Mouse (Mus musculus) hindbrain, embryonic 14.5 days (tissue): ENCODE measurements at regions not wholly inside any gene's neighbourhood (a gene's known extent, or its start where the extent isn't known, plus 50 kb on each side); places are given as distances from the start of the nearest gene placed in this dataset.
"Not testable (repeated sequence)": the region's sequence is repeated elsewhere in the genome, so short reads cannot be mapped to it uniquely, and the experiment has no call there.

Experiments used
- ATAC-seq: fragments of 200-750 bp; cut with Nextera tagmentation; 2 replicates; pipeline ENCODE4 v1.8.0; 2017; ENCODE audit warnings: moderate number of reproducible peaks, mild to moderate bottlenecking, moderate TSS enrichment, moderate library complexity; ENCODE audit not compliant: low FRiP score
- DNase-seq: peaks from one replicate; pipeline ENCODE4 v3.0.0-alpha.2; 2015; ENCODE audit warnings: low spot score
- H3K27ac ChIP-seq: fragments of 300-500 bp; sonication (generic); 2 replicates; pipeline ENCODE4 v1.5.1; 2014; ENCODE audit warnings: mild to moderate bottlenecking, moderate library complexity
- H3K27me3 ChIP-seq: fragments of 300-500 bp; sonication (generic); 2 replicates; pipeline ENCODE4 v1.6.1; 2014; ENCODE audit warnings: mild to moderate bottlenecking, low read length, mixed read lengths; ENCODE audit not compliant: control insufficient read depth, insufficient read depth
- H3K36me3 ChIP-seq: fragments of 300-500 bp; sonication (generic); replicated peaks from 2 replicates; pipeline ENCODE4 v1.6.1; 2014; ENCODE audit not compliant: control insufficient read depth, insufficient read depth
- H3K4me1 ChIP-seq: fragments of 300-500 bp; sonication (generic); replicated peaks from 2 replicates; pipeline ENCODE4 v1.6.1; 2014; ENCODE audit warnings: antibody characterized with exemption, low read length, mixed read lengths; ENCODE audit not compliant: control insufficient read depth, insufficient read depth
- H3K4me2 ChIP-seq: fragments of 300-500 bp; sonication (generic); replicated peaks from 2 replicates; pipeline ENCODE4 v1.6.1; 2014; ENCODE audit warnings: mild to moderate bottlenecking, moderate library complexity
- H3K4me3 ChIP-seq: fragments of 300-500 bp; sonication (generic); replicated peaks from 2 replicates; pipeline ENCODE4 v1.5.1; 2014; ENCODE audit warnings: mild to moderate bottlenecking, low read length
- H3K9ac ChIP-seq: fragments of 300-500 bp; sonication (generic); 2 replicates; pipeline ENCODE4 v1.6.1; 2014
- H3K9me3 ChIP-seq: fragments of 300-500 bp; sonication (generic); 2 replicates; pipeline ENCODE4 v1.6.1; 2016; ENCODE audit warnings: low read length; ENCODE audit not compliant: control insufficient read depth
- WGBS: fragments of 180-500 bp; shearing (Covaris S2); extraction: QIAGEN DNeasy Blood & Tissue Kit; methylation state at CpG from one replicate; pipeline ENCODE4 v1.1.7; 2014; 5-methylcytosine and 5-hydroxymethylcytosine counted together

DNA sequence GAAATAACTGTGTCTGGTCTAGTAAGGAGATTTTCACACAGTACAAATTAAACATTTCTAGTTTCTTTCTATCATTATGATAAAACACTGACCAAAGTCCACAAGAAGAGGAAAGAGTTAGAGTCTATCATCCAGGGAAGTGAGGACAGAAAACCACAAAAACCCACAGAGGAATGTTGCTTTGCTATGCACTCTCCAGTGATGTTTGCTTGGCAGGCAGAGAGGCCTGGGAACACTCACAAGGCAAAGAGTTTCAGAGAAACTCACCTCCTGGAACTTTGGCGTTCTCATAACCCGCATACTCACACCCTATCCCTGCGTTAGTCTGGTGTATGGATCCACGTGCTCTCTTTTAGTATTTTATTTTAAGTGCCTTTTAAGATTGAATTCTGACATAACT lies 127.2 kb upstream of the Thsd7a start:
- DNase-seq (no peak), ATAC-seq (no peak)
- WGBS = 46% methylated on average over 4 of the region's 4 CpGs
- H3K27ac ChIP-seq = no peak overlapping the region
- H3K4me2 ChIP-seq = no peak overlapping the region
- no peaks in the 10 kb centered on the region for H3K9me3 ChIP-seq
- H3K36me3 ChIP-seq = no peaks in the 10 kb centered on the region
- H3K4me1 ChIP-seq = no peaks in the 10 kb centered on the region
- no peak overlapping the region for H3K9ac ChIP-seq
- no peaks in the 10 kb centered on the region for H3K27me3 ChIP-seq
- no peak overlapping the region for H3K4me3 ChIP-seq

DNA sequence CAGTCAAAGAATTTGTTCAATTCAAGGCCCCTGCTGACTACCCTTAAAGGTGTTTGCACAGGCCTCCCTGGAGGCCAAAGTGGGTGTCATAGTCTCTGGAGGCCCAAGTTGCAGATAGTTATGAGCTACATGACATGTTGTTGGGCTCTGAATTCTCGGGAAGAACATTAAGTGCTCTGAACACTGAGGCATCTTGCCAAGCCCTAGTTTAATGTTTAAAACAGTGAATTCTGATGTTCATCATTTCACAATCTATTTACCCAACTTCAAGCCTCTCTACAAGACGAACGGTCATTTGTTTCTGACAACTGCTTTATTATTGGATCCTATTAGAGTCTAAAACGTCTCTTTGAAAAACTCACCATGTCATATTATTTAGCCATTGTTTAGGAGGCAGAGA lies 119.0 kb upstream of the Thsd7a start:
- Histone ChIP-seq H3K9ac (no peak overlapping the region), H3K27me3 (no peaks in the 10 kb centered on the region), H3K36me3 (no peaks in the 10 kb centered on the region), H3K4me2 (no peak overlapping the region), H3K4me1 (no peaks in the 10 kb centered on the region), H3K27ac (no peak overlapping the region), H3K9me3 (no peaks in the 10 kb centered on the region), H3K4me3 (no peak overlapping the region)
- ATAC-seq (no peak), DNase-seq (no peak)
- 88% methylated on average over 4 of the region's 4 CpGs for WGBS

DNA sequence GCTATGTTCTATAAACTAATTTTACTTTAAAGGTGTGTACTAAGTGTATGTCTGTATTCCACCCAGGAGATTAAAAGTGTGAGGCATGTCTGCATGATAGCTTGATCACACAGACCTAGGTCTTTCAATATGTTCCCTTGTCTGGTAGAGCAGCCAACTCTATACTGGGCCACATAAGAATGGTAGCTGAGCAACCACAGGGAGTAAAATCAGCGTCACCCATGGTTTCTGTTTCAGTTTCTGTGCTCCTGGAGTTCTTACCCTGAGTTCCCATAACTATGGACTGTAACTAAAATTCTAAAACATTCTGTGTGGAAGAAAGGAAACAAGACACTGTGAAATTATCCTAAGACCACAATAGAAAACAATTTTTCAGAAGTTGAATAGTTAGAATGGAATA lies 102.8 kb upstream of the Thsd7a start:
- DNase-seq (no peak), ATAC-seq (no peak)
- Histone ChIP-seq H3K9ac (no peak overlapping the region), H3K36me3 (no peaks in the 10 kb centered on the region), H3K4me3 (no peak overlapping the region), H3K27me3 (no peaks in the 10 kb centered on the region), H3K4me1 (no peaks in the 10 kb centered on the region), H3K9me3 (no peaks in the 10 kb centered on the region), H3K27ac (no peak overlapping the region), H3K4me2 (no peak overlapping the region)
- WGBS = 81% methylated on average over 1 of the region's 1 CpGs

DNA sequence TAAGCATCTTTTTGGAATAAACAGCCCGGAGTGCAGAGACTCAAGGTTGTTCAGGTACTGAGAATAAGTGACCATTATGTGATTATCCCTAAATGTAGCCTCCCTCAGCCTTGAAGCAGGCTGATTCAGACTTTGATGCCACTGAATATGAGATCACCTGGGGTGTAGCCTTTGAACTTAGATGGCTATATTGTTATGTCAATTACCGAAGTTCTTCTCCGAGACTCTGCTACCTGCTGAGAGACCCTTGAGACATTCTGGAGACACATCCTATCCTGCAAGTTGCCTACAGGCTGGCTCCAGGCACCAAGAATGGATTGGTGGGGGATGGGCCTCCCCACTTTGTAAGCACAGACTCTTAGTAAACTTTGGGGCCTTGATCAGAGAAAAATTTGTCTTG lies 85.9 kb upstream of the Thsd7a start:
- not testable (repeated sequence) for H3K9me3 ChIP-seq, H3K4me2 ChIP-seq, DNase-seq, H3K9ac ChIP-seq, H3K4me1 ChIP-seq, H3K27me3 ChIP-seq, H3K4me3 ChIP-seq, H3K36me3 ChIP-seq, H3K27ac ChIP-seq, ATAC-seq
- 57% methylated on average over 3 of the region's 3 CpGs for WGBS

DNA sequence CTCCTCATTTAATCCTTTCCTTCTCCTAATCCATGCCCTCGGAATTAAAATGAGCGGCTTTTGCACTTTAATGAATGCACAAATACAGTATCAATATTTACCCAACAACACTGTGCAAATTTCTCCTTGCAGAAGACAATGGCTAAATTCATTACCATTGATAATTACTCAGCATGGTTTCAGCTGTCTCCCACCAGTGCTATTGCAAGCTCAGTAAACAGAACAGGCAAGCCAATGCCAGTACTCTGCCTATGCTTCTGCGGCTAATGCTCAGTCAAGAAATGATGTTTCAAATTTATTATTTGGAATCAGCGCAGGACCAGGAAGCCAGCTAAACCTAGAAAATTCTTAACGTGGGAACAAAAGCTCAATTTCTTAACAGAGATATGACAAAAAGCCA lies 84.1 kb upstream of the Thsd7a start:
- H3K27ac ChIP-seq = no peak overlapping the region
- peak; percentile 79 for ATAC-seq
- no peaks in the 10 kb centered on the region for H3K27me3 ChIP-seq
- no peak overlapping the region for H3K4me3 ChIP-seq
- no peaks in the 10 kb centered on the region for H3K9me3 ChIP-seq
- no peaks in the 10 kb centered on the region for H3K36me3 ChIP-seq
- peaks cover 5% of the 10 kb centered on the region for H3K4me1 ChIP-seq
- H3K4me2 ChIP-seq = no peak overlapping the region
- DNase-seq = peak; percentile 36
- no peak overlapping the region for H3K9ac ChIP-seq
- WGBS = 36% methylated on average over 5 of the region's 5 CpGs

DNA sequence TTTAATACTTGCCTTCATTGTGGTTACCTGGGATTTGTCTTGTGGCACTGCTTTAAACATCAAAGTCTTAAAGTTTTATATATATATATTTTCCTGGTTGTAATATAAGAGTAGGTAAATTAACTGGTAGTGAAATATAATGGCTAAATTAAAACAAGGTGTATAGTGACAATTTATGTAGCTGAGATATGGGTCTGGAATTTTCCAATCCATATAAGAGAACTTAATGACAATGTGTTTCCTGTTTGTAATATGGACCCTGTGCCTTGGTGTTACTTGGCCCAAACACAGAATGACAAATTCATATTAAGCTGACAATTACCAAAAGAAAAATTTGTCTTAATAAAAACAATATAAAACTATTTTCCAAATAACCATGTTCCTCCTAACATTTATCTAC lies 82.7 kb upstream of the Thsd7a start:
- Histone ChIP-seq H3K9me3 (no peaks in the 10 kb centered on the region), H3K36me3 (no peaks in the 10 kb centered on the region), H3K27me3 (no peaks in the 10 kb centered on the region), H3K27ac (no peak overlapping the region), H3K4me3 (no peak overlapping the region), H3K4me2 (no peak overlapping the region), H3K4me1 (peaks cover 5% of the 10 kb centered on the region), H3K9ac (no peak overlapping the region)
- no peak for DNase-seq
- ATAC-seq = no peak

DNA sequence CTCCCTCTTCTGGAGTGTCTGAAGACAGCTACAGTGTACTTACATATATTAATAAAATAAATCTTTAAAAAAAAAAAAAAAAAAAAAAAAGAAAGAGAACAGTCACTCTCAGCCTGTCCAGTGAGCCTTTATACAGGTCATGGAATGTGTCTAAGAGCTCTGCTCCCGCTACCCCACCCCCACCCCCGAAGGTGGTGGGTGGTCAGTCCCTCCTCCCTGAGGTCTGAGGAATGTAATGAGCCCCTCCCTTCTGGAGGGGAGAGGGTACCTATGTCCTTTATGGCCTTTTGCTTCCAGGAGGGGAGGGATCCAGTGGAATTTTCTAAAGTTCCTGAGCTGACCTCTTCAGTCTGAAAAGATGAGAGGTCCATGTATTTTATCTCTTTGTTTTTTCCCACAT lies 82.3 kb upstream of the Thsd7a start:
- H3K4me1 ChIP-seq = peaks cover 5% of the 10 kb centered on the region
- H3K4me2 ChIP-seq = no peak overlapping the region
- no peaks in the 10 kb centered on the region for H3K9me3 ChIP-seq
- ATAC-seq (no peak), DNase-seq (no peak)
- no peak overlapping the region for H3K4me3 ChIP-seq
- H3K27me3 ChIP-seq = no peaks in the 10 kb centered on the region
- 86% methylated on average over 2 of the region's 2 CpGs for WGBS
- H3K9ac ChIP-seq = no peak overlapping the region
- H3K27ac ChIP-seq = no peak overlapping the region
- no peaks in the 10 kb centered on the region for H3K36me3 ChIP-seq

DNA sequence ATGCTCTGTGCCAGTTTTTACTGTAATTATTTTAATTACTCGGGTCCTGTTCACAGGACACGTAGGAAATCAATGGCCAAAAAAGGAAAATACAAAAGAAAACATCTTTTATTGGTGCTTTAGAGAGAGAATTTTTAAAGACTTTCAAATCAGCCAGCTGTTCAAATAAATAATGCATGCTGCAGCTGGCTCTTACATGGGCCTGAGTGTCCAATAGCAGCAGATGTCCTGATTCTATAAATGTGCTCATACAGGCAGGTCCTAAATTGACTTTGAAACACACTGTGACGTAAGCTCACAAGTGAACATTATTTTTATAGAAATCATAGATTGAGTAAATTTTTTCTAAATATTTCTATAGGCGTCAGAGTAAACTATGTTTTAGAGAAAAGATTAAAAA lies 78.5 kb upstream of the Thsd7a start:
- Histone ChIP-seq H3K36me3 (no peaks in the 10 kb centered on the region), H3K4me1 (no peaks in the 10 kb centered on the region), H3K27ac (no peak overlapping the region), H3K4me2 (no peak overlapping the region), H3K4me3 (no peak overlapping the region), H3K9ac (no peak overlapping the region), H3K9me3 (no peaks in the 10 kb centered on the region), H3K27me3 (no peaks in the 10 kb centered on the region)
- 55% methylated on average over 4 of the region's 4 CpGs for WGBS
- ATAC-seq (no peak), DNase-seq (no peak)

DNA sequence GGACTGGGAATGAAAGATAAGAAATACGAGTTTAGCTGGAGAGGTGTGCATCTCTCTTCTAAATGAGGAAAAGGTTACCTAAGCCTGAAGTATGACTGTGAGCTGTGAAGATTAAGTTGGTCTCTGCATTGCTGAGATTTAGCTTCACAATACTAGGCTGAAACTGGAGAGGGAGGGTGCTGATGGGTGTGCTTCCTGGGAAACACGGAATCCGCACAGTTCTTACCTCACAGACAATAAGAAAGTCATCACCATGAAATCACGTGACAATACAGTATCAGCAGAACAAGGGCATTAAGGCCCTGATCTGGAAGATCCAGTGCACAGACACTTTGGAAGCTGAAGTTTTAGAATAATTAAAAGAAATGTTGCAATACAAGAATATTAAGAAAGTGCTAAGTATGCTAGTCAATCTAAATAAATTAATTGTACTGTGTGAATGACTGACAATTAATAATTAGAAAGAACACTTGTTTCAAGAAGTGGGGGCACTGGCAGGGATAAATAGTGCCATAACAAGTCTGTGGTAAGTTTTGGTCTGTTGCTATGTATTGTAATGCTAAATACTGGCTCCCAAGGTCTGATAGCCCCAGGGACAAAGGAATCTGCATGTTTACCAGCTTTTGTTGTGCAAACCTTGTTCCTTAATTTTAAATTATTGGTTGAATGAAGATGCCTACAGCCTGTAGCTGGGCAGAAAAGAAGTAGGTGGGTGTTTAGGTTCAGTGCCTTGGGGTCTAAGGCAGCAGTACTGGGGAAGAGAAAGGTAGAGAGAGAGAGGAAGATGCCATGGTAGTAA lies 66.0 kb upstream of the Thsd7a start:
- DNase-seq = no peak
- Histone ChIP-seq H3K9me3 (no peaks in the 10 kb centered on the region), H3K4me3 (no peak overlapping the region), H3K36me3 (no peaks in the 10 kb centered on the region), H3K9ac (no peak overlapping the region), H3K4me2 (no peak overlapping the region), H3K4me1 (no peaks in the 10 kb centered on the region), H3K27me3 (no peaks in the 10 kb centered on the region), H3K27ac (no peak overlapping the region)
- WGBS = 47% methylated on average over 4 of the region's 4 CpGs
- no peak for ATAC-seq

DNA sequence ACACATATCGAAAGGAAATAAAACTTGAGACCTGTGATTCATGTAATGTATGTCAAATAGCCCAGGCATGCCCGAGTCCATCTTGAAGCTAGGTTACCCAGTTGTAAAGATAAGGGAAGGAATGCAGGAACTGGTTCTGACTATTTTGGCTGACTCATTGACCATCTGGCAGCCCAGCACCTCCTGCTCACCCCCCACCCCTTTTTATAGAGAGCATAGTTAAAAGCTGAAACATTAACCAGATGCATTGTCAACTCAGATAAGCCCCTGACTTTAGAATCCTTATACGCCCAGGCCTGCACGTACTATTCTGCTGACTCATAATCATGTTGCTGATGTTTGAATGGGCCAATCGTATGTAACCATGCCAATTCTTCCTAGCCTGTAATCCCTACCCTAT lies 64.6 kb upstream of the Thsd7a start:
- H3K27ac ChIP-seq, H3K4me3 ChIP-seq, ATAC-seq, H3K9me3 ChIP-seq, H3K4me2 ChIP-seq, H3K27me3 ChIP-seq, H3K36me3 ChIP-seq, H3K9ac ChIP-seq, DNase-seq, H3K4me1 ChIP-seq: not testable (repeated sequence)
- WGBS = 75% methylated on average over 5 of the region's 5 CpGs
